Mouse (Mus musculus) limb, embryonic 14.5 days (tissue): ENCODE results near the gene 4930455H04Rik. TPM values are rescaled to one million over a fixed set of nuclear protein-coding genes. Genes with fewer than 3 reads are reported as not detected.

Source experiments
- ATAC-seq: fragments of 200-750 bp; cut with Nextera tagmentation; 2 replicates; pipeline ENCODE4 v1.8.0; 2017; ENCODE audit warnings: low read depth, moderate number of reproducible peaks, moderate TSS enrichment; ENCODE audit not compliant: low FRiP score
- DNase-seq: peaks from one replicate; pipeline ENCODE4 v3.0.0-alpha.2; 2015; ENCODE audit warnings: low spot score
- H3K27ac ChIP-seq: fragments of 300-500 bp; sonication (generic); replicated peaks from 2 replicates; pipeline ENCODE4 v1.5.1; 2014; ENCODE audit warnings: low read depth, mild to moderate bottlenecking, low read length, moderate library complexity, mixed read lengths
- H3K27me3 ChIP-seq: fragments of 300-500 bp; sonication (generic); 2 replicates; pipeline ENCODE4 v1.6.1; 2014; ENCODE audit warnings: low read length, mixed read lengths; ENCODE audit not compliant: control insufficient read depth, insufficient read depth
- H3K36me3 ChIP-seq: fragments of 300-500 bp; sonication (generic); 2 replicates; pipeline ENCODE4 v1.6.1; 2014; ENCODE audit warnings: mild to moderate bottlenecking, low read length, moderate library complexity, mixed read lengths; ENCODE audit not compliant: control insufficient read depth, insufficient read depth
- H3K4me1 ChIP-seq: fragments of 300-500 bp; sonication (generic); 2 replicates; pipeline ENCODE4 v1.6.1; 2014; ENCODE audit warnings: antibody characterized with exemption, low read length, mixed read lengths; ENCODE audit not compliant: control insufficient read depth, insufficient read depth
- H3K4me2 ChIP-seq: fragments of 300-500 bp; sonication (generic); replicated peaks from 2 replicates; pipeline ENCODE4 v1.6.1; 2014; ENCODE audit warnings: low read depth, mild to moderate bottlenecking, low read length, moderate library complexity; ENCODE audit not compliant: severe bottlenecking
- H3K4me3 ChIP-seq: fragments of 300-500 bp; sonication (generic); replicated peaks from 2 replicates; pipeline ENCODE4 v1.5.1; 2014; ENCODE audit warnings: low read length
- H3K9ac ChIP-seq: fragments of 300-500 bp; sonication (generic); 2 replicates; pipeline ENCODE4 v1.6.1; 2014; ENCODE audit warnings: mild to moderate bottlenecking, low read depth, low read length, moderate library complexity; ENCODE audit not compliant: severe bottlenecking
- H3K9me3 ChIP-seq: fragments of 300-500 bp; sonication (generic); 2 replicates; pipeline ENCODE4 v1.6.1; 2016; ENCODE audit warnings: low read length; ENCODE audit not compliant: control insufficient read depth
- POLR2A ChIP-seq: fragments of 200-500 bp; IDR thresholded peaks from 2 replicates; pipeline ENCODE4 v1.8.0; 2012; ENCODE audit warnings: inconsistent platforms, mild to moderate bottlenecking, moderate library complexity, borderline replicate concordance; ENCODE audit not compliant: insufficient read depth, insufficient read length; ENCODE audit errors: extremely low read depth
- WGBS: fragments of 180-500 bp; shearing (Covaris S2); extraction: QIAGEN DNeasy Blood & Tissue Kit; methylation state at CpG from one replicate; pipeline ENCODE4 v1.1.7; 2014; 5-methylcytosine and 5-hydroxymethylcytosine counted together
- polyA plus RNA-seq, 2 experiments: library from polyadenylated mRNA; depleted of rRNA in 1 of 2; stranded (reverse) in 1 of 2; unstranded in 1 of 2; fragments of >200 nt; fragmentation: Nextera tagmentation in 1 of 2; extraction: Ambion mirVana in 1 of 2; gene quantifications; 2 replicates each; pipeline versions ENCODE4 v1.2.1 to v1.2.3; 2012 to 2014

The 4930455H04Rik gene
- polyA plus RNA-seq, 2 experiments: not detected

DNA sequence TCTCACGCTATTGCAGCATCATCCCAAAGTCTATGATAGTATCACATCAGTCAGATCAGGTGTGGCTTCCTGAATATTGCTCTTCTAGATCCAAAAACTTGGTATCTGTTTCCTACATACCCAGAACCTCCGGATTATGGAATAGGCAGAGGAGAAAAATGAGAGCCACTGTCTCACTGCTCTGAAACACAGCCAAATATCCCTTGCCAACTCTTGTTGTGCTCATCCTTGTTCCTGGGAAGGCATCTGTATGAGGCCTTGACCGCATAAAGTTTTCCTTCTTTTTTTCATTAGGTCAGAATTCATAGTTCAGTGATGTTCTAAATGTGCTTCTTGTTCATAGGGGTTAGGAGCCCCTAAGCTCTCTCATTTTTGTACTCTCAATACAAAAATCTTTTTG, 38.6 kb downstream of the 4930455H04Rik start:
- no peak overlapping the region for H3K4me3 ChIP-seq
- H3K36me3 ChIP-seq: no peaks in the 10 kb centered on the region
- no peak overlapping the region for H3K9ac ChIP-seq
- 93% methylated on average over 3 of the region's 3 CpGs for WGBS
- no peak for TF ChIP-seq POLR2A
- no peak overlapping the region for H3K27ac ChIP-seq
- H3K4me1 ChIP-seq: no peaks in the 10 kb centered on the region
- H3K9me3 ChIP-seq: no peaks in the 10 kb centered on the region
- H3K27me3 ChIP-seq: no peaks in the 10 kb centered on the region
- ATAC-seq: no peak
- H3K4me2 ChIP-seq: no peak overlapping the region
- no peak for DNase-seq

GRCm38 (mm10) chr3:117007340-117007739, 39.3 kb downstream of the 4930455H04Rik start:
- H3K4me2 ChIP-seq: no peak overlapping the region
- no peaks in the 10 kb centered on the region for H3K4me1 ChIP-seq
- H3K36me3 ChIP-seq: no peaks in the 10 kb centered on the region
- H3K9me3 ChIP-seq: no peaks in the 10 kb centered on the region
- 74% methylated on average over 6 of the region's 6 CpGs for WGBS
- no peak overlapping the region for H3K27ac ChIP-seq
- H3K27me3 ChIP-seq: no peaks in the 10 kb centered on the region
- DNase-seq: peak; percentile 20
- TF ChIP-seq POLR2A: no peak
- no peak overlapping the region for H3K4me3 ChIP-seq
- ATAC-seq: no peak
- no peak overlapping the region for H3K9ac ChIP-seq

- Histone ChIP-seq H3K9me3 (no peaks in the 10 kb centered on the region), H3K9ac (no peak overlapping the region), H3K4me1 (no peaks in the 10 kb centered on the region), H3K4me3 (no peak overlapping the region), H3K27ac (no peak overlapping the region), H3K4me2 (no peak overlapping the region), H3K36me3 (no peaks in the 10 kb centered on the region), H3K27me3 (no peaks in the 10 kb centered on the region)
- DNase-seq (no peak), ATAC-seq (no peak)
- WGBS: 66% methylated on average over 6 of the region's 6 CpGs
- TF ChIP-seq POLR2A: no peak
Measured at GRCm38 (mm10) chr3:117010182-117010581, 42.1 kb downstream of the 4930455H04Rik start.

- Histone ChIP-seq H3K4me3 (no peak overlapping the region), H3K27ac (no peak overlapping the region), H3K4me1 (no peaks in the 10 kb centered on the region), H3K9ac (no peak overlapping the region), H3K4me2 (no peak overlapping the region), H3K9me3 (no peaks in the 10 kb centered on the region; the same call in 1 of the 2 replicates), H3K36me3 (no peaks in the 10 kb centered on the region), H3K27me3 (no peaks in the 10 kb centered on the region)
- no peak for TF ChIP-seq POLR2A
- WGBS: 92% methylated on average over 3 of the region's 3 CpGs
- DNase-seq (no peak), ATAC-seq (no peak)
Measured at GRCm38 (mm10) chr3:117020319-117020718, 52.3 kb downstream of the 4930455H04Rik start.

- H3K36me3 ChIP-seq: no peaks in the 10 kb centered on the region
- no peaks in the 10 kb centered on the region for H3K27me3 ChIP-seq
- no peak overlapping the region for H3K4me3 ChIP-seq
- no peak overlapping the region for H3K27ac ChIP-seq
- ATAC-seq (no peak), DNase-seq (no peak)
- WGBS: 76% methylated on average over 7 of the region's 7 CpGs
- no peak overlapping the region for H3K4me2 ChIP-seq
- no peak for TF ChIP-seq POLR2A
- no peak overlapping the region for H3K9ac ChIP-seq
- no peaks in the 10 kb centered on the region; the same call in 1 of the 2 replicates for H3K9me3 ChIP-seq
- H3K4me1 ChIP-seq: no peaks in the 10 kb centered on the region
Measured at GRCm38 (mm10) chr3:117021907-117022306, 53.8 kb downstream of the 4930455H04Rik start.

GRCm38 (mm10) chr3:117024111-117024510, 56.0 kb downstream of the 4930455H04Rik start:
- Histone ChIP-seq H3K27ac (no peak overlapping the region), H3K9ac (no peak overlapping the region), H3K4me1 (no peaks in the 10 kb centered on the region), H3K27me3 (no peaks in the 10 kb centered on the region), H3K36me3 (no peaks in the 10 kb centered on the region), H3K4me2 (no peak overlapping the region), H3K9me3 (no peaks in the 10 kb centered on the region), H3K4me3 (no peak overlapping the region)
- no peak for ATAC-seq
- WGBS: 80% methylated on average over 1 of the region's 1 CpGs
- TF ChIP-seq POLR2A: no peak
- DNase-seq: no peak
